Mouse (Mus musculus): ENCODE measurements around the gene Foxj3. TPM values are rescaled to one million over a fixed set of nuclear protein-coding genes. Genes with fewer than 3 reads are reported as not detected.
A peak's percentile ranks its signal among the peaks of the same experiment; 100 is the strongest.

The Foxj3 gene
- total and polyA plus RNA-seq, 2 experiments, result 6.2 to 6.7 TPM

DNA sequence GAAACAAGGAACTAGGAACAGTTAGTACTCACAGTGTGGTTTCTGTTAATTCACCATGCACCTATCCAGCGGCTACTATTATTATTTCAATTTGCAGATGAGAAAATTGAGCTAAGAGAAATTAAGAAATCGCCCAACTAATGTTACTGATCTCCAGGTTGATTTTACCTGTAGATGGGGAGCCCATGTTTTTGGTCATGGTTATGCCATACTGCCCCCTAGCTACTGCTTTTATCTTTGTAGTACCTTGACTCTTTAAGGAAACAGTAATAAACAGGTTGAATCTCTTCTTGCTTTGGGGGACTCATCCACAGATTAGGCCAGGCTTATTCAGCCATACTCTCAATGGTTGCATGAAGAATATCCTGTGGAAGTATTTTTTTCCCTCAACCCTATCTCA lies 5.0 kb upstream of the Foxj3 start:
- Histone ChIP-seq H3K27ac (replicated peaks; ENCODE audit: insufficient read depth, low read depth, low read length) (no peak overlapping the region), H3K27me3 (ENCODE audit: control insufficient read depth, insufficient read depth, low read length) (no peaks in the 10 kb centered on the region), H3K36me3 (ENCODE audit: control insufficient read depth, insufficient read depth, low read length) (no peaks in the 10 kb centered on the region), H3K79me2 (ENCODE audit: control insufficient read depth, insufficient read depth, low read length) (no peaks in the 10 kb centered on the region), H3K4me1 (ENCODE audit: control insufficient read depth, insufficient read depth, low read length) (no peaks in the 10 kb centered on the region), H3K9ac (ENCODE audit: low read depth, low read length) (no peak overlapping the region), H3K4me3 (ENCODE audit: insufficient read depth, low read depth, low read length) (no peak overlapping the region)
- 87% methylated on average over 2 of the region's 2 CpGs for WGBS
- TF ChIP-seq POLR2A (IDR thresholded peaks at IDR 0.05; ENCODE audit: extremely low read depth, insufficient read depth, low read length), result no peak
- no peak for TF ChIP-seq CTCF (IDR thresholded peaks at IDR 0.05; ENCODE audit: low read depth, low read length)
- no peak for DNase-seq (ENCODE audit: extremely low read depth, low read depth, low spot score)

DNA sequence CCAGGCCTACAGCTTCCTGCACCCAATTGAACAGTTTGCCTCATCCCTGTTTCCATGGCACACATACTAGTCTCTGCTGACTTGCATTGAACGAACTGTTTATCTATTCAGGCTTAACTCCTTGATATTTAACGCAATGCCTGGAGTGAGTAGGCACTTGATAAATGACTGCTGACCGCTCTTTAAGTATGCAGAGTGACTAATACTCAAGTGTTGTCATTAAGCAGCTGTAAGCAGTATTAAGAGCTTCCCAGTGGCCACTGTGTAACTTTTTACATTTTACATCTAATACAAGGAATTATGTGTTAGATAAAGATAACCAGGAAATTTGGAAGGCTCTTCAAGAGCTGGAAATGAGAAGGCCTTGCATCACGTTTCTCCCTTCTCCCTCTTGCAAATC lies 1.7 kb upstream of the Foxj3 start:
- no peak overlapping the region for H3K27ac ChIP-seq (replicated peaks; ENCODE audit: insufficient read depth, low read depth, low read length)
- H3K4me3 ChIP-seq (ENCODE audit: insufficient read depth, low read depth, low read length), result no peak overlapping the region
- H3K4me1 ChIP-seq (ENCODE audit: control insufficient read depth, insufficient read depth, low read length), result peaks cover 4% of the 10 kb centered on the region; the same call in 1 of the 2 replicates
- no peak for DNase-seq (ENCODE audit: extremely low read depth, low read depth, low spot score)
- 76% methylated on average over 4 of the region's 4 CpGs for WGBS
- no peaks in the 10 kb centered on the region for H3K27me3 ChIP-seq (ENCODE audit: control insufficient read depth, insufficient read depth, low read length)
- no peak overlapping the region for H3K9ac ChIP-seq (ENCODE audit: low read depth, low read length)
- H3K79me2 ChIP-seq (ENCODE audit: control insufficient read depth, insufficient read depth, low read length), result peaks cover 6% of the 10 kb centered on the region
- TF ChIP-seq CTCF (IDR thresholded peaks at IDR 0.05; ENCODE audit: low read depth, low read length), result no peak
- no peak for TF ChIP-seq POLR2A (IDR thresholded peaks at IDR 0.05; ENCODE audit: extremely low read depth, insufficient read depth, low read length)
- H3K36me3 ChIP-seq (ENCODE audit: control insufficient read depth, insufficient read depth, low read length), result no peaks in the 10 kb centered on the region

DNA sequence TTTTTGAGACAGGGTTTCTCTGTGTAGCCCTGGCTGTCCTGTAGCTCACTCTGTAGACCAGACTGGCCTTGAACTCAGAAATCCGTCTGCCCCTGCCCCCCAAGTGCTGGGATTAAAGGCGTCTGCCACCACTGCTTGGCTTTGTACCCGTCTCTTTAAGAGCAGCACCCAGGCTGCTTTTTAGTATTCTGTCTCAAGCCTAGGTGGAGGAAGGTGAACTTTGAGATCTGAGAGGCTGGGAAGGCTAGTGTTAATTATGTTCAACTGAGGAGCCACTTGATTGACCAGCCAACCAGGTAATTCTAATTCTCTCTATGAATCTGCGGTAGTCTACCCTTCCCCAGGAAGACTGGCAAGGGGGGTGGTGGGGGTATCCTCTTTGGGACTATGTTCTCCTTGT lies 632 bp downstream of the Foxj3 start:
- Histone ChIP-seq H3K4me3 (ENCODE audit: insufficient read depth, low read depth, low read length) (no peak overlapping the region), H3K9ac (ENCODE audit: low read depth, low read length) (no peak overlapping the region), H3K27me3 (ENCODE audit: control insufficient read depth, insufficient read depth, low read length) (no peaks in the 10 kb centered on the region), H3K4me1 (ENCODE audit: control insufficient read depth, insufficient read depth, low read length) (peaks cover 8% of the 10 kb centered on the region; the same call in 1 of the 2 replicates), H3K79me2 (ENCODE audit: control insufficient read depth, insufficient read depth, low read length) (peaks cover 8% of the 10 kb centered on the region), H3K27ac (replicated peaks; ENCODE audit: insufficient read depth, low read depth, low read length) (no peak overlapping the region), H3K36me3 (ENCODE audit: control insufficient read depth, insufficient read depth, low read length) (no peaks in the 10 kb centered on the region)
- TF ChIP-seq POLR2A (IDR thresholded peaks at IDR 0.05; ENCODE audit: extremely low read depth, insufficient read depth, low read length) (no peak), CTCF (IDR thresholded peaks at IDR 0.05; ENCODE audit: low read depth, low read length) (no peak)
- DNase-seq (ENCODE audit: extremely low read depth, low read depth, low spot score), result no peak
- WGBS, result 88% methylated on average over 4 of the region's 4 CpGs

DNA sequence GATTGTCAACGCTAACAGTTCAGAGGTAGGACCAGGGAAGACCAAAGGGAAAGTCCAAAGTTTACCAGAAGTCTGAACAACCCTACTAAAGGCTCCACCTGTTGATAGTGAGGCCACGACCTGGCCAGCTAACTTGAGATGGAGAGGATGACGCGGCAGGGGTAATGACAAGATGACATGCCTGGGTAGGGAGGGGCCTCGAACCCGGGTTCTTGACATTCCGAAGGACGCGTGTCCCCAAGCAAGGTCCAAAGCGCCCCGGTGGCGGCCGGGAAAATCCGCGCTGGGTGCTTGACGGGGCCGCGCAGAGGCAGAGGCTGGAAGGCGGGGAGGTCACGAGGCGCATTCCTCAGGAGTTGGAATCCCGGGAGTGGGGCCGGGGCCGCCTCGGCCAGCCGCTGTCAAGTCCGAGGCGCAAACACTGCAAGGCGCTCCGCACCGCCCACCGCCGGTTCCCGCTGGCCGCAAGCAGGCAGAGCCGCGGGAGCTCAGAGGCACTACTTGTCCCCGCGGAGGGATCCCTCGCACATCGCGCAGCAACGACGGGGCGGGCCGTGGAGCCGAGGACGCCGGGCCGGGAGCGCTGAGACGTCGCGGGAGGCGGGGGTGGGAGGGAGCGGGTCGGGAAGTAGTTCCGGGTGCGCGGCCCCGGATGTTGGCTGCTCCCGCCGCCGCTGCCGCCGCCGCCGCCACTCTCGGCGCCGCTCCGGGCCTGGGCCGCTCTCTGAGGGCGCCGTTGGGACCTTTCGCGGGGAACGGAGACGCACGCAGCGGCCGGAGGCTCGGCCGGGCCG lies 2.4 kb downstream of the Foxj3 start, which contains the start of gene Frg2f1:
Gene Frg2f1, minus strand, starts transcription at position 499 of the 794 bp plus-strand sequence.
- Histone ChIP-seq H3K36me3 (ENCODE audit: control insufficient read depth, insufficient read depth, low read length) (no peaks in the 10 kb centered on the region), H3K79me2 (ENCODE audit: control insufficient read depth, insufficient read depth, low read length) (peaks cover 11% of the 10 kb centered on the region), H3K4me3 (ENCODE audit: insufficient read depth, low read depth, low read length) (peak within 1 kb of the TSS; percentile 99), H3K9ac (ENCODE audit: low read depth, low read length) (peak within 1 kb of the TSS; percentile 100), H3K4me1 (ENCODE audit: control insufficient read depth, insufficient read depth, low read length) (peaks cover 8% of the 10 kb centered on the region; the same call in 1 of the 2 replicates), H3K27me3 (ENCODE audit: control insufficient read depth, insufficient read depth, low read length) (no peaks in the 10 kb centered on the region), H3K27ac (replicated peaks; ENCODE audit: insufficient read depth, low read depth, low read length) (peak within 1 kb of the TSS; percentile 98)
- TF ChIP-seq POLR2A (IDR thresholded peaks at IDR 0.05; ENCODE audit: extremely low read depth, insufficient read depth, low read length) (no peak), CTCF (IDR thresholded peaks at IDR 0.05; ENCODE audit: low read depth, low read length) (no peak)
- under 1% methylated on average over 84 of the region's 85 CpGs for WGBS
- DNase-seq (ENCODE audit: extremely low read depth, low read depth, low spot score), result peak; percentile 88

DNA sequence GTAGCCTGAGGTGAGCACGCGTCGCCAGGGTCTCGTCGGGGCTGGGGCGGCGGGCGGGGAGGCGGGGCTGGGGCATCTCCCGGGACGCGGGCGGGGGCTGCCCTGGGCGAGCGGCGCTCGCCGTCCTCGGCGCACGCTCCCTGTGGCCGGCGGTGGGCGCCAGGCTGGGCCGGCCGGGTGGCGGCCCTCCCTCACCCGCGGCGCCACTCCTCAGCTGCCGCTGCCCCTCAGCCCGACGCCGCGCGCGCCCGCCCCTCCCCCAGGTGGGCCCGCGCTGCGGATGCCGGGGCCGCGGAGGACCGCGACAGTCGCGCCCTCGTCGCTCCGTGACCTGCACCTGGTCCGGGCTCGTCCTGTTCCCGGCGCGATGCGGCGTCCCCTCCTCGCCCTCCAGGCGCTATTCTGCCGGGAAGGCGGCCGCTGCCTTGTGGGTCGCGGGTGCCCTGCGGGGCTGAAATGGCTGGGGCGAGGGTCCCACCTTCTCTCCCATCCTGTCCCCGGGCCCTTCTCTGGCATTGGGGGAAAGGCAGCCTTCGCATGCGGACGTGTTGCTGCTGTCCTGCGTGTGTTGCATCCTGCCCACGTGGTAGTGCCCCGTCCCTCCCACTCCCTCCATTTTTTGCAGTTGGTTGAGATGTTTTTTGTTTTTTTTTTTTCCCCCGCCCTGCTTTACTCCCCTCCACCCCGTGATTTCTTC lies 3.2 kb downstream of the Foxj3 start:
- Histone ChIP-seq H3K79me2 (ENCODE audit: control insufficient read depth, insufficient read depth, low read length) (peaks cover 11% of the 10 kb centered on the region), H3K4me3 (ENCODE audit: insufficient read depth, low read depth, low read length) (peak overlapping the region; percentile 99), H3K27me3 (ENCODE audit: control insufficient read depth, insufficient read depth, low read length) (no peaks in the 10 kb centered on the region), H3K4me1 (ENCODE audit: control insufficient read depth, insufficient read depth, low read length) (peaks cover 8% of the 10 kb centered on the region; the same call in 1 of the 2 replicates), H3K36me3 (ENCODE audit: control insufficient read depth, insufficient read depth, low read length) (no peaks in the 10 kb centered on the region), H3K27ac (replicated peaks; ENCODE audit: insufficient read depth, low read depth, low read length) (peak overlapping the region; percentile 88), H3K9ac (ENCODE audit: low read depth, low read length) (peak overlapping the region; percentile 100)
- DNase-seq (ENCODE audit: extremely low read depth, low read depth, low spot score), result peak; percentile 39
- TF ChIP-seq POLR2A (IDR thresholded peaks at IDR 0.05; ENCODE audit: extremely low read depth, insufficient read depth, low read length) (no peak), CTCF (IDR thresholded peaks at IDR 0.05; ENCODE audit: low read depth, low read length) (no peak)
- WGBS, result under 1% methylated on average over 76 of the region's 76 CpGs
